Mouse (Mus musculus) urinary bladder, adult 18-20 months (tissue): ENCODE data around the gene Cacna1c.
A peak's percentile ranks its signal among the peaks of the same experiment; 100 is the strongest.

Experiments
- DNase-seq, 2 experiments: peaks; one replicate each; pipeline ENCODE4 v3.0.0; 2022; ENCODE audit warnings: low spot score in 2 of 2, mixed read lengths in 2 of 2

Cacna1c gene

DNA sequence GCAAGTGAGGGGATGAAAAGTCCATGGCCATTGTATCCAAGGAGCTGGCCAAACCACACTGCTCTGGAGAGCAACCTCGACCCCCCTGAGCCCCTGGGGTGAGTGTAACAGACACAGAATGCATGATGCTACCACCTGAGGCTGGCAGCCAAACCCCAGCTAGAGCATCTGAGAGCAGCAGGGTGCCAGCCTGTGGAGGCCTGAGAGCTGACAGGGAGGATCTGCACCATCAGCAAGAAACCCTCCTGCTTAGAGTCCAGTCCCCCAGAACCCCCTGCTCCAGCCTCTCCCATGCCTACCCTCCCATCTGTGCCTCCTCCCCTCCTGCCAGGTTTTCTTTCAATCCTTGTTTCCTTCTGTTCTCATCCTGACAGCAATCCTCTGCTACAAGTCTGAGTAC, 385.4 kb downstream of the Cacna1c start:
- no peak for DNase-seq

DNA sequence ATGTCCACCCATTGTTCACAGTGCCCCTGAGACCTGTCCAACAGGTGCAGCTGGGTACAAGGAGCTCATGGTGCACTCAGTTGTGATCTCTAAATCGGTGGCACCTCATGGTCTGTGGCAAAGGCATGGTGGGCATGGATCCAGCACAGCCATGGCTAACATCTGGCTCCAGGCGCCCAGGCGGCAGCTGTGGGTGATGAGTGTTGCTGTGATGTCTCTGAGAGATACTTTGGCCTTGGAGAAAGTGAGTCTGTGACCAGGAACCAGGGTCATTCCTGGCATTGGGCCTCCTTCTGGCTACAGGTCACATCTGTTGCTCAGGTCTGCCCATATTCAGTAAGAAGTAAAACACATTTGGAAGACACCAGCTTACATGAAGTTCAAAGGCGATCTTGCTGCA, 391.1 kb downstream of the Cacna1c start:
- DNase-seq, result no peak

DNA sequence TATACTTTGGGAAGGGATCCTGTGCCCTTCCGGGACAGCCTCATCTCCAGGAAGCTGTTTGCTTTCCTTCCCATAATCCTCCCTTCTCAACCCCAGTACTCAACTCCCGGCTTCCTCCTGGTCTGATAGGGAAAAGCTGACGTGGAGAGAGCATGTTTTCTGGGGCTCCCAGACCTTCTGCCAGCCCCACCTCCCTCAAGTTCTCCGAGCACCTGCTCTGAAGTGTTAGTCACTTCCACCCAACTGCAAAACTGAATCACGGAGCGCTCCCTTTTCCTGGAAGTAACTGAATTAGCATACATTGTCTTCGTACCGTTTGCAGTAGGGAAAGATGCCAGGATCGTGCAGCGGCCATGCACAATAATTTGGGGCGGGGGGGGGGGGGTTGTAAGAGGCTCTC, 393.9 kb downstream of the Cacna1c start:
- DNase-seq, result no peak

DNA sequence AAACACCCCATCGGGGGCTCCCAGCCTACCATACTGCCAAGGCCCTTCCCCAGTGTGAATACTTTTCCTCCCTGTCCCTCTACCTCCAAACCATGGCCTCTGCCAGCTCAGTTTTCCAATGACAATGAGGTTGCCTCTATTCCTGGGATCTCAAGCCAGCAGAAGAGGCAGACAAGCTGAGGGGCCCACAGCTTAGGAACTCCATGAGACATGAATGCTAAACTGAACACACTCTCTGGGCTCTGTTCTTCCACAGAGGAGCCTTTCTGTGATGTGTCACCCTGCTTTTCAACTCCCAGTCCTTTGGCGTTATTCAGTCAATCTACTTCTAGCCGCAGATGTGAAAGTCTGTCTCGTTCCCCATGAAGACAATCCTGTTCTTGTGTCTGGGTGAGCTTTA, 399.8 kb downstream of the Cacna1c start:
- DNase-seq, result no peak

DNA sequence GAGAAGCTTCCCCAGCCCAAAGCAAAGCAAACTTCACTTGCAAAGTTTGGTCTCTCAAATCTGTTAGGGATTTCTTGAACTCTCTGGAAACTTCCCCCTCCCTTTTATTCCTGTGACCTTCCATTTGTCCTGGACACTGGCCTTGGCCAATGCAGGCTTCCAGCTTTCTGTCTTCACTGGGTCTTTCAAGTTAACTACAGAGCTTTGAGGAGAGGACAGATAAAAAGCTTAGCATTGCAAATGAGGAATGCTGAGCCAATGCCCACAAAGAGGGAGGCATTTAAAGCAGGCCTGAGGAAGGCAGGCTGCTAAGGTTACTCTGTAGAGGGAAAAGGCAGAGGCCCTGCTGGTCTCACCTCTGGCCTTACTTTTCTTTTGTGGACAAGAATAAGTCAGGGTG, 400.5 kb downstream of the Cacna1c start:
- DNase-seq, result no peak

DNA sequence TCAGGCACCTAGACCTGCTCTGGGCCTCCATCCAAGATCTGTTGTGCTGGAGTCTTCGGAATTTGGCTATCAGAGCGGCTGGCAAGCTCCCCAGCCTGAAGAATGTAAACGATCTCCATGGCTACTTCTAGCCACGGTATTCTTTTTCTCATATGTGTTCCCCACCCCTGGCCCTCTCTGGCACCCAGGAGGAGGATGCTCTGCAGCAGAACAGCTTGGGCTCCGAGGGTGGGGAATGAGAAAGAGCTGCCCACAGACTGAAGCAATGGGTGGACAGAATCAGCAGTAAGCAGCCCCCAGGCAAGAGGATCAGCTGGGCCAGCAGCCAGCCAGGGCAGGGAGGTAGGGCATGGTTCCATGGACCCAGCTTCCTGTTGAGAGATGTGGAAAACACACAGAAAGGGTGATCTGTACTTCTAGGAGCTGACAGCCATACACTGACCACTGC, 404.3 kb downstream of the Cacna1c start:
- peak; percentile 3 to 31 for DNase-seq

DNA sequence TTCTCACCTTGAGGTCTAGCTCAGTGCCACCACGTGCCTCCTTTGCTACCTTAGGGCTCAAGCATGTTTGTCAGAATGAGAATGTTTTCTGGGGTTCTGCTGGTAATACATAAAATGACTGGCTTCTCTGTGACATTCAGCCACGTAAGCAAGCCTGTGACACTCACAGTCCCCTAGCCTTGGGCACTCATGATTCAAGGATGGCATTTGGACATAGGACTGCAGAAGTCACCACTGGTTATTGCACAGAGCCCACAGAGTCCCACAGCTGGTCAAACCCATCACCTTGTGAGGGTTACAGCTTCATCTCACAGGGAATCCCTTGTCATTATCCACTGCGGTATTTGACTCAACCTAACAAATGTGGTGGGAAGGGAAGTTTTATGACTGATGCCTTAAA, 408.3 kb downstream of the Cacna1c start:
- no peak for DNase-seq

DNA sequence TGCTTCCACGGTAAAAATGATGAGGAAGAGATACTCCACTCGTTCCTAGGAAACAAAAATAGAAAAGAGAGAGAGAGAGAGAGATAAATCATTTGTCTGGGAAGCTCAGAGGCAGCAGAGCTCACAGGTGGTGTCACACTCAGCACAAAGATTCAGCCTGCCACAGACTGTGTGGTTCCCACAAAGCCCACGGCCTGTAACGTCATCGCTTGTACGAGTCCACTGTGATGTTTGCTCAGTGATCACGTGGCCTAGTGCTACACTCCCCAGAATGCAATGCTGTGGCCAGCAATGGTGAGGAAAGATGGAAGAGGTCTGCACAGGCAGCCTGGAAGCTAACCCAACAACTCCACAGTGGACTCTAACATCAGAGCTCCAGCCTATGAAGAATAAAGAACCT, 415.9 kb downstream of the Cacna1c start:
- DNase-seq, result no peak

DNA sequence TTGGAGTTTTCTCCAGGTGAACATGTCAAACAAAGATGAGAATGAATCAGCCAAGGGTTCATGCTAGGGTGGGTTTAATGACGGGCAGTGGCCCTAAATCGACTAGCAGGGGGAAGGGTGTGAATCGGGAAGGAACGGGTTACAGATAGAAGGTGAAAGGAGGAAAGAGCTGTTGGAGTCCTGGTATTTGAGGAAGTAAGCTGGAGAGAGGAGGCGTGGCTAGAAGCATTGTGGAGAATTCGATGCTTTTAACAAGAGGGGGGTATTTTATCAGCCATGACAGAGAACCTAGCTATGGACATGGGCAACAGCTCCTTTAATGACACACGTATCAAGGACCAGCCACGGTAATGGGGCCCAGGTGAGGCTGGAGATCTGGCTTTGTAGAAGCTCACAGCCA, 417.0 kb downstream of the Cacna1c start:
- DNase-seq, result no peak

DNA sequence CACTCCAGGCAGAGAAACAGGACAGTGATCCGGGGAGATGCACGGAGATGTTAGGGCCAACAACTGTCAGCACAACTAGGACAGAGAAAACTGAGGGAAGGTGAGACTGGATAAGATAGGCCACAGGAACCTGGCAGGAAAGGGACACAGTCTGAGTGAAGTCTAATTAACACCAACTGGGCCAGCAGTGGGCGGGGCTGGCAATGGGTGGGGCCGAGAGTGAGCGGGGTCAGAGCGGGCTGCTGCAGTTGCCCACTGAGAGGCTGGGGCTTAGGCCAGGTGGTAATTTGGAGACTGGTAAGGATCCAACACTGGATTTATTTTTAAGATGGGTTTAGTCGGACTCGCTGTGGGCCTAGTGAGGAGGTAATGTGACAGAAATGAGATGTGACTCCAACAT, 418.8 kb downstream of the Cacna1c start:
- DNase-seq, result no peak

DNA sequence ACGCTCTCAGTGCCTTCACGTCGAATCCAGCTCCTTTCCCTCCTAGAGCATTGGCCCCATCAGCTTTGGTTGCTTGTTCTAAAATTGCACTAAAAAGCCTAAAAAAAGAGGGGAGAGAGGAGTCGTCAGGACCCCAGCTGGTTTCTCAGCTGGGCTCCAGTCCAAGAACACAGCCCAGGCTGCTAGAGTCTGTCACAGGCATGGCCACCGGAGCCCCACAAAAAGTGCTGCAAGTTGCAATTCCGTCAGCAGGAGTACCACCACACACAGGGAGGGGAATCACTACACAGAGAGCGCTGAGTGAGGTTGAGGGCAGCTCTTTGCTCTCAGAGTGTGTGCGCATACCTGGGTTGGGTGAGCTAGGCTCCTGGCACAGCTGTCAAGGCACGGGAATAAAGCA, 419.8 kb downstream of the Cacna1c start:
- DNase-seq, result no peak

DNA sequence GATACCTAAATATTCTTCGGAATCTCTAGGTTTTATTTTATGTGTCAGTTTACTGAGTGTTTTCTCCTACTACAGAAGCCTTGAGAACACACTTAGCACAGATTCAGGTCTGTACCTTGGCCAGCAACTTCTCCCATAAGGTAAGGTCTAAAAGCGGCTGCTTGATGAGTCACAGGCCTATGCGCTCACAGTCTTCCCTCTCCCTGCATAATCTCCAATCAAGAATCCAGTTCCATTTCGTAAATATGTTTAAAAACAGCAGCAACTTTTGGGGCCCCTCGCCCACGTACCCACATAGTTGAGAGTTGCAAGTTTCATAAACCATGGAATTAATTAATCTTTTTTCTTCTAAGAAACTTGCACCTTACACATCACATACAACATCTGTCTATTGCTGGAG, 423.6 kb downstream of the Cacna1c start:
- DNase-seq, result no peak

DNA sequence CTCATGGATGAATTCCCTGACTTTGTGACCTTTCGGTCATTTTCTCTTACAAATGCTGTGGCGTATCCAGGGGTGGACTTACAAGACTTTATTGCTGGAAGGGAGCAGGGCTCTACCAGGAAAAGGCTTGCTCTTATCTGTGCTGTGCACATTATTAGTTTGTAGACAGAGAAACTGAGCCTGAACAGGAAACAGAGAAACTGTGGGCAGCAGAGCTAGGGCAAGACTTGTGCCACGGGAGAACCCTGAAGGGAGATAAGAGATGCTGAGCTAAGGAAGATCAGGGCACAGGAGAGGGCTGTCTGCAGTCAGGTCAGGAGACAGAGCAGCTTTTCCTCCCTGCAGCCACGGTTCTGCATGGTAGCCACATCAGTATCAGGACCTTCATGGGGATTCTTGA, 425.1 kb downstream of the Cacna1c start:
- no peak for DNase-seq

DNA sequence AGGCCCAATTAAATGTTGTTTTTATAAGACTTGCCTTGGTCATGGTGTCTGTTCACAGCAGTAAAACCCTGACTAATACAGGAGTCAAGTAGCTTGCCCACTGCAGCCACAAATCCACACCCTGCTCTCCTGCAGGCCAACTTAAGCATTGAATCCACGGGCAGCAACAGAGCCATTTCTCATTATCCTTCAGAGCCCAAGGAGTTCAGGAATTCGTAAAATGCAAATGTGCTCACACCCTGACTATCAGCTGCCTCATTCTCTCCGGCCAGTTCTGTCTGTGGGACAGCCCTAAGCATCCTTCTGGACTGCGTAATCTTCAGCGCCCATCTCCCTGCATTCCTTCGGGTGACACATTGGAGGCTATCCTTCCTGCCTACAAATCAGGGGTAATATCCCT, 425.8 kb downstream of the Cacna1c start:
- DNase-seq, result no peak

DNA sequence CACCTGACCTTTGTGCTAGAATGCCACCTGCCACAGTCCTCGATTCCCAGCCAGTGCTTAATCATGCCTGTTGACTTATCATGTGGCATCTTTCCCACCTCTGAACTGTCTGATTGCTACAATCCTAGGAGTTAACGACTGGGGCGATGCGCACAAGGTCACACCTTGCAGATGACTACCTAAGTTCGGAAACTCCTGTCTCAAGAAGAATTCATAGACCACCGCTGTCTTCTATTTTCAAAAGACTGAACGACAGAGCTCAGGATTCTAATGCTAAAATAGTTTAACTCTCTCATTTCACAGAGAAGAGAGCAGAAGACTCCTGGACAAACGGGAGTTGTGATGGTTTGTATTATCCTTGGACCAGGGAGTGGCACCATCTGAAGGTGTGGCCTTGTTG, 426.4 kb downstream of the Cacna1c start:
- DNase-seq, result no peak

DNA sequence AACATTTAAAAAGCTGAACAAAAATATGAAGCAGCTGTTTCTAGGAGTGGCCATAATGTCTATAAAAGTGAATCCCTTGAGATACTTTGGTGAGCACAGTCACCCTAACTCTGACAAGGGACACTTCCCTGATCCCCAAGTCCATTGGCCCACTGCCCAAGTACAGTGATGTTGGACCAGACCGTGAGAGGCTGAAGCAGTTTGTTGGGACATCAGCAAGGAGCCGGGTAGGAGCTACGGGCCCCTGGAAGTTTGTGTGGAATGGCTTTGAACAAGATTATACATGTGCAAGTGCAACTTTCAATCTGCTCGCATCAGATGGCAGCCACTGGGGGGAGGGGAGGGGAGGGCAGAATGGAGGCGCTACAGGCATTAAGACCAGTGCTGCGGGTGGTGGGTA, 428.5 kb downstream of the Cacna1c start:
- no peak for DNase-seq

DNA sequence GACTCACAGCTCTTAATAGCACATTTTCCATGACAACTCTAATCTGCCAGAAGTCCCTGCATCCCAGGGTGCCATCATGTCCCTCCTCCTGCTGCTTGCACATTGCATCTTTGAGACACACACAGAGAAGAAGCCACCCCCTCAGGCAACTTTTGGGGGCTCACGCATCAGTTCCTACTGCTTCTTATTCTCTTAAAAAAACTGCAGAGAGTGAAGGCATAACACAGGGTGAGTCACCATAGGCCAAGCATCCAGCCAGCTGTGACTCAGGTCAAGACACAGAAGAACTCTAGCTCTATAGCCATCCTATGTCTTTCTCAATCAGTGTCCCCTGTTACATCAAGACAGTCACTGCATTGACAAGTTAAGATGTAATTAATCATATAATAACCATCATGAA, 431.0 kb downstream of the Cacna1c start:
- no peak for DNase-seq

DNA sequence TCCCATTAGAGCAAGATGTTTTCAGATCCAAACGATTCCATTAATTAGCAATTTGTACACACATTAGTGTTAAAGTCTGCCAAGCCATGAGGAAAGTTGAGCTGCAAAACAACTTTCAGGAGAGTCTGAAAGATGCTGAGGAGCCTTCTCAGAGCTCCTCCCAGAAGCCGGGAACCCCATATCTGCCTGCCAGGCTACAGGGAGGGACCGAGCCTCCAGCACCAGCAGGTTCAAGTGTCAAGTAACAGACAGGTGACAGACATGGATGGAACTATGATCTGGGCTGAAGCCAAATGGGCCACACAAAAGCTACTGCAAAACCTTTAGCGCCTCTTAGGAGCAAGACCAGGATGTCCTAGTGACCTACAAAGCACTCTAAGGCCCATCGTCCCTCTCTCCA, 437.2 kb downstream of the Cacna1c start:
- no peak for DNase-seq

DNA sequence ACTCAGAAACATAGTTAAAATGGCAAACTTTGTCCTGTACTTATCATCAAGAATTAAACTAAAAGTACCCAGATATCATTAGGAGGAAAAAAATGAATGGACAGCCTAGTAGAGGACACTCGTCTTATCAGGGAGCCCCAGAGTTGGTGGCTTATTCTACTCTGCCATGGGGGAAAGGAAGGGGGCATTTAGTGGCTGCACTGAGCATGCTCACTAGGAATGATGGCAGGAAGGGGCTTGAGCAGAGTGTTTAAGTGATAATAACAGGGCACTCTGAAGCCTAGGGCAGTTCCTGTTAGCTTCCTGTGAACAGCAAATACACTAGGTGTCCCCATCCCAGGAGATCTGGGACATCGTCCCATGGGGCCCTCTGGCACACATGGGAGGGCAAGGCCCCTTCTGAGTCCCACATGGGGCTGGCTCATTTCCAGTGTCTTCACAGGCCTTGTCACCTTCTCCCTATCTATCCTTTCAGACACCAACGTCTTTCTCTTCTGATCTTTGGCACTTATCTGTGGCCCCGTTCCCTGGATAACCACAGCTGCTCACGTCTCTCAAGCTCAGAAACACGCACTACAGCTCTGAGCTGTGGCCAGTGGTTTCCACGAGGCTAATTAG, 437.8 kb downstream of the Cacna1c start:
- no peak for DNase-seq

DNA sequence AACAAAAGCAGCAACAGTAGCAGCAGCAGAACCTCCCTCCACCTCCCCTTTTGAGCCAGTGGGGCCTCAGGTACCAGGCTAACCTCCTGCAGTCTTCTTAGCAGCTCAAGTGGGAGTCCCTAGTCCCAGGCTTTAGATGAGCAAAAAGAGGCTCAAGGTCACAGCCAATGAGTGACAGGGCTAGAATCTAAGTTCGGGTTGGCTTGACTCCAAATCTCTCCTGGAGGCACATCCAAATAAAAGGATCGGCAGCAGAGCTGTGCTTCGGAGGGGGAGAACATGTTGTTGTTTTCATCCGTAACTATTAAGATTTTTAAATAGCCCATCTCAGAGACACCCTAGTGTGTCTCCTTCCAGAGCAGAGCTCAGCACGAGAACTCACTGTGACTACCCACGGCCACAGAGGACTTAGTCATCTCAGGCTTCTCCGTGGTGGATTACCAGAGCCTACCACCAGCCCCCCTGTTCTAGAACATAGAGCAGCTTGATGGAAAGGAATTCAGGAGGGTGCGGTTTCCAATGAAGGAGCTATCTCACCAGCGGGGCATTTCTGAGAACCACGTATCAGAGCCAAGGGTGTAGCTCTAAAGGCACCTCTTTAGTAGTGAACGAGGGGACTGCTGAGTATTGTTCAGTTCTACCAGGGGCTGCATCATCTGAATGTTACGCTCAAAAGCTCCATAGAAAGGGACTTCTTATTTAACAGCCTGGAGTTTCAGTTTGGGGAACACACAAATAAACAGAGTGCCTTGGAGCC, 438.5 kb downstream of the Cacna1c start:
- no peak for DNase-seq

DNA sequence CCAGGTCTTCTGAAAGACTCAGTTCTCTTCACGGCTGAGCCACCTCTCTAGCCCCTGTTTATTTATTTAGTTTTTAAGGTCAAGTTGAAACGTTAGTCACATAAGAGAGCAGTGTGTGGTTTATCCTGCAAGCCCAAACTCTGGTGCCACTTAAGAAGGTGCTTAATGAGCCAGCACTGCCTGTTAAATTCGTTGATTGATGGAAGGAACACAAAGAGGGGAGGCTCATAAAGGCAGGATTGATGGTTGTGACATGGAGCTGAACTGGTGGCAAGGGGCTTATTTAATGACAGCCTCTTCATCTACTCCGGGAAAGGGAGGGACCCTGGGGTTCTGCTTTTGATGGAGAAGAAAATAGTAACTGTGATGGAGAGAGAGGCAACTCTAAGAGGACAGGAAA, 439.7 kb downstream of the Cacna1c start:
- DNase-seq, result no peak

DNA sequence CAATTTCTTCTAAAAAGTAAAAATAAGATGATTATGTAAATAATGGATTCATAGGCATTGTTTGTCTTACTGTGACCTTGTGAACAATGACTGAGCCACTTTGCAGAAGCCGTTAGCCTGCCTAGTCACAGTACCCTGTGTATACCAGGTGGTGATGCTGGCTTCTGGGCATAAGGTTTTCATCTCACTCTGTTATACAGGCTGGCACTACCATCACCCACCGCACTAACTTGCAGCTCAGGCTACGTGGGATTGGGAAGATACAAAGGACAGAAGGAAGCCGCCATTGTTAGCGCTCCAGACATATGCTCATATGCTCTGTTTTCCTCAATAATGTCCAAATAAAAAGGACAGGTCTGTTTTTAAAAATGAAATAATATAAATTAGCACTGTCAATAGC, 440.4 kb downstream of the Cacna1c start:
- DNase-seq, result no peak

DNA sequence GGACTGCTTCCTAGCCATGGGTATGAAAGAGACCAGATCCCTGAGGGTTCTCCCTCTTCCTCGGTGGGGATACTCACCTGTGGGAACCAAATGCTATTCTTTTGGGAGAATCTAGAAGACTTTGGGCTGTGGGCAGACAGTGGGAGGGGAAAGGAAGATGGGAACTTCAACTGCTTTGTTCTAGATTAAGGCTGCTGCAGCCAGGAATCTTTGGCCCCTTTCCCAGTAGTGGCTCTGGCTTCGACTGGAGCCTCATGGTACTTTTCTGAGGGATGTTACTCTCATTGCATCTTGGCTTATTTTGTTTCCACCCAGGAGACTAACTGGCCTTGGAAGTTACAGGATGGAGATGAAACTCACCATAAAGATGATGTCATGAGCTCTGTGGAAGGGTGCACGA, 441.8 kb downstream of the Cacna1c start:
- DNase-seq, result no peak

DNA sequence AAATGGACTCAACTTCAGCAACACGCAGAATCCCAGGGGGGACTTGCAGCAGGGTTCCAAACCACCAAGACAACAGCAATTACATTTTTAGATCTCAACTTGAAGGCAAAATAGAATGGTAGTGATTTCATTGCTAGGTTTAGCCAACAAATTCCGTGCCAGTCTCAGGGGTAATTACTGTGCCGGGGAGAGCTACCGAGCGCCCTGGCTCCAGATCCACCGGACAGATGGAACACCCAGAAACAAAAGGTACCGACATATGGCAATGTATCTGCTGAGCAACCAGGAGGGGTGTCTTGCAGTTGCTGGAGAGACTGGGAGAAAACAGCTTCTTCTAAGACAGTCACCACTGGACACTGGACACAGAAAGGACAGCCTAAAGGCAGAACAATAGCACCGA, 442.4 kb downstream of the Cacna1c start:
- no peak for DNase-seq
